Mouse (Mus musculus): ENCODE measurements at regions not wholly inside any gene's neighbourhood (a gene's known extent, or its start where the extent isn't known, plus 50 kb on each side); places are given as distances from the start of the nearest gene placed in this dataset.

DNA sequence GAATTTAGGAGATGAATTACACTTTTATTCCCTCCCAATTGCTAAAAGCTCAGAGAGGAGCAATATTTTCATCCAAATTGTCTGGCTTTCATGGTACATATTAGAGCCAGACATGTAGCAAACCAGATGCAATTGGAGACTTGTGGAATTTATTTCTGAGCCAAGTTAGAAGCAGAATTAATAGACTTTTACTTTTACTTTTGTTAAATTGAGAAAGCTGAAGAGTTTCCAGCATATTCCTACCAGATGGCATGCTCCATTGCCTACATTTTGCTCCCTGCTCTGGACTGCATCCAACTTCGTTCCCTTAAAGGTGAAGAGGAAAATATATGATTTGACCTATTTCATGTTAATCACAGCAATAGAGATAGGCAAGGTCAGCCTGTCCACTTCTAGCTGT lies 646.4 kb upstream of the Slit2 start:
- no peak for DNase-seq (ENCODE audit: low read depth)

DNA sequence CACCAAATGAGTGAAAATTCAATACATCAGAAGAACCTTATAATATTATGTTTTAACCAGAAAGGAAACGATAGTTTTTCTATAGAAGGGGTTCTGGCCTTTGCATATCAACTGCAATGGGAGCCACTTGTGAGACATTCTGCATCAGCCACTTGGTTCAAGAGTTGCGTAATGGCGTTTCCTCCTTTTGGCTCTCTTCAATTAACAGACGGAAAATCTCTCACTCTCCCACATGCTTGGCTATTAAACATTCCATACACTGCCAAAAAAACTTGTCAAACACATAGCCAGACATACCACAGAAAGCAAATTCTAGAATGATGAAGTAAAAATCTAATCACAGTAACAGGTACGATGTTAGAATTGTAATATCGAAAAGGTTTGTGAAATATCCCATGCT lies 643.1 kb upstream of the Slit2 start:
- no peak for DNase-seq (ENCODE audit: low read depth)

DNA sequence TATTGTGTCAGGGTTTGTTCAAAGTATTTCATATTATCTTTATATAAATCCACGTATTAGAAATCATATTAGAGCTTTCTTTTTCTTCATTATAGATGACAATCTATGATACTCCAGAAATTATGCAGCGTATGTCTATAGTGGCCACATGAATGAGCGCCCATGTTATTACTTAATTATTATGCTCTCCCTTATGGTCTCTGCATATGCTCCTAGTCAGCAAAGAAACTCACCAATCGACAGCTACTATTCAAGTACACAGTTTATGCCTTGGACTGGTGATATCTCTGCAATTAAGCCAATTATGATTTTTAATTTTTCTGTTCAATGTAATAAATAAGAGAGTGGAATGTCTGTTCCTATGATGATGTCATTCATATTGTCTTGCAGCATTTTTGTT lies 612.8 kb upstream of the Slit2 start:
- no peak for DNase-seq (ENCODE audit: low read depth)

DNA sequence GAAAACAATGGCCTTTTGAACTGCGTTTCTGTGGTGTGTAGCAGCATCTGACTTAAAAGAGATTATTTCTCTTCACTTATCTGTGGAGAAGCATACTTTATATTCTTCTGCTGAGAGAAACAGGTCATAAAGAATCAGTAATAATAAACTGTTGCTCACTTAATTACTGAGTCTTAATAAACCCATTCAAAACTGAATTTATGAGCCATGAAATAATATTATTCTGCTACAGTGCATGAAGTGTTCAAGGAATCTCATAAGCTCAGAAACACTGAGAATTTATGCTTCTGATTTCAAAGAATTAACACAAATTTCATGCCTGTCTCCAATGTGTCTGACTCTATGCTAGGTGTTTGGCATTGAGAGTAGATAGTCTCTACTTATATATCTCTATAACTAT lies 597.0 kb upstream of the Slit2 start:
- DNase-seq (ENCODE audit: low read depth): no peak

DNA sequence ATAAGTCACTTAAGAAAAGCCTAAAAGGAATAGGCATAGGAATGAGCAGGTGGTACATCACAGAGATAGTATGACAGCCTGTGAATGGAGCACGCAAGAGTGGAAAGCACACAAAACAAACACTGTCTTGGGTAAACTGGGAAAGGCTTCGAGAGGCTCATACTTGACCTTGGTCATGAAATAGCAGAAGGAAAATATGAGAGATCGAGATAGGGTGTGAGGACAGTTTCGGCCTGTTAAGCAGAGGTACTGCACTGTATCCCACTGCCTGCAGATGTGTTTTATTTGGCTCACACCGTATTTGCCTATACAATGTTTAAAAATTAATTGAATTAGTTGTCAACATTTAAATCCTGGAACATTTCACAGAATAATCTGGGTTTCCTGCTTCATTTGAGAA lies 596.2 kb upstream of the Slit2 start:
- DNase-seq (ENCODE audit: low read depth): no peak

DNA sequence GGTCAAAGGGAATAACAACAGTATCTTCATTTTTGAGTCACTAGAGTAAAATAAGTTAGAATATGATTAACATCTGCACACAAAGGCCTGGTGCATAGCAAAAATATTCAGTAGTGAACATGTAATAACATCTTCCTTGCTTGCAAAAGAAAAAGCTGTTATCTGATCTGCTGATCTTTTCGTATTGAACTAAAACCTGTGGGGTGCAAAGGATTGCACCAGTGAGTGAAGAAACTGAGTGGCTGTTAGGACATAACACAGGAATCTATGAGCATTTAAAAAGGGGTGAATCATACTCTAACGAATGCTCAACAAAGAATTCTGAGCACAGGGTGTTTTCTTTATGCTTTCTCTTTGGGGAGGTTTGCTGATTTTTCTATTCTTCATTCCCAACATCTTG lies 592.2 kb upstream of the Slit2 start:
- DNase-seq (ENCODE audit: low read depth): no peak

DNA sequence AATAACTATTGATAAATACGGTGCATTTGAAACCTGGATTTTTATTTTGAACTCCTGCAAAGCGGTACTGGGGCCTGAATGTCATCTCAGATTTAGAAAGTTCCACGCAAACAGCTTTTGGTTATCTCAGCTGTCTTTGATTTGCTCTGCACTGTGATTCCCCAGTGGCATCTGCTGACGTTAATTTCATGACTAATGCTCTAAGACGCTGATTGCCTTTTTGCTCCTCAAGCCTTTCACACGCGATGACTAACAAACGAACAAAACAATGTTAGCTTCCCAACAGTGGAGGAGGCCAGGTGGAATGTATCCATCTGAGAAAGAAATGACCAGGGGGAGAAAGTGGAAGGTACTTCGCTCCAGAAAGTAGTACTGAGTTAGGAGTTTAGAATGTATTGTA lies 586.1 kb upstream of the Slit2 start:
- no peak for DNase-seq (ENCODE audit: low read depth)

DNA sequence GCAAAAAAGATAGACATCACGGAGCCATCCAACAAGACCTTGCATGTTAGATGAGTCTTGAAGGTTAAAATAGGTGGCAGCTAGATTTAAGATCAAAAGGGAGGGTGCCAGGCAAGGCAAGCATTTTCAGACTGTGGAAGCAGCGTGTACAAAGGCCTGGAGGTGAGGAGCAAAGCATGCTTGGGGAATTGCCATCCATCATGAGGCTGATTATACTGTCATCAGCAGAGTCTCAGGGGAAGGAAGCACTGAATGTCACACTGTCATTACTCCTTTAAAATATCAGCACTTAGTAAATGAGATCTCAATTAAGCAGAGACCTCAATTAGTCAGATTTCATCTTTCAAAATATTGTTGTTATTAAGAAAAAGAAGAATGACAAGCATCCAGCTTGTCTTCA lies 561.0 kb upstream of the Slit2 start:
- DNase-seq (ENCODE audit: low read depth): no peak

DNA sequence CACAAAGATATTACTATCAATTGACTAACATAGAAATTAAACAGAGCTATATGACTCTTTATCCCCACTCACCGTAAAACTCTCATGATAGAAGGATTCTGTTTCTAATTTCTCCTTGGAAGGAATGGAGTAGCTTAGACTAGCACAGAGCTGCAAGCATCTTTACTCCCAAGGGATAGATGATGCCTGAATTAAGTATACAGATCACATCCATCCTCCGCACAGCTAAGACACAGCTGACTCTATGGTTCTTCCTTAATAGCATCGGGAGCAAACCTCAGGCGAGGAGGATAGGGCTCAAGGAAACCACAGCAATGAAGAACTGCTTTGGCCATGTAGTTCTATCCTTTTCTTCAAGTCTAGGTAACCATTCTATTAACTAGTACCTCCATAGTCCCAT lies 556.9 kb upstream of the Slit2 start:
- DNase-seq (ENCODE audit: low read depth): no peak

DNA sequence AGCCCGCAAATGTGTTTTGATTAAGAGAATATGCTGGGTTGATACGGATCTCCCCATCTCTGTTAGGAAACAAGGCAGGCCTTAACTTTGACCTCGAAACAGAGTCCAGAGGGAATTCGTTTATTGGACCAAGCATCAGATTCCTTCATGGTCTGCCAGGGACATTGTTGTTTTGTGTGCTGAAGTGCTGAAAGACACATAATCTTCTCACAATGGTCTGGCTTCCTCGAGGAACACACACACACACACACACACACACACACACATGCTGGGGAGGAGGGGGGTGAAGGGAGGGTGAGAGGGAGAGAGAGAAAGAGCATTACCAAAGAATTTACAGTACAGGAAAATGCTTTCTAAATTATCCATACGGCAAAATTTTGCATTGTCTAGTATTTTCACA lies 556.5 kb upstream of the Slit2 start:
- DNase-seq (ENCODE audit: low read depth): no peak

DNA sequence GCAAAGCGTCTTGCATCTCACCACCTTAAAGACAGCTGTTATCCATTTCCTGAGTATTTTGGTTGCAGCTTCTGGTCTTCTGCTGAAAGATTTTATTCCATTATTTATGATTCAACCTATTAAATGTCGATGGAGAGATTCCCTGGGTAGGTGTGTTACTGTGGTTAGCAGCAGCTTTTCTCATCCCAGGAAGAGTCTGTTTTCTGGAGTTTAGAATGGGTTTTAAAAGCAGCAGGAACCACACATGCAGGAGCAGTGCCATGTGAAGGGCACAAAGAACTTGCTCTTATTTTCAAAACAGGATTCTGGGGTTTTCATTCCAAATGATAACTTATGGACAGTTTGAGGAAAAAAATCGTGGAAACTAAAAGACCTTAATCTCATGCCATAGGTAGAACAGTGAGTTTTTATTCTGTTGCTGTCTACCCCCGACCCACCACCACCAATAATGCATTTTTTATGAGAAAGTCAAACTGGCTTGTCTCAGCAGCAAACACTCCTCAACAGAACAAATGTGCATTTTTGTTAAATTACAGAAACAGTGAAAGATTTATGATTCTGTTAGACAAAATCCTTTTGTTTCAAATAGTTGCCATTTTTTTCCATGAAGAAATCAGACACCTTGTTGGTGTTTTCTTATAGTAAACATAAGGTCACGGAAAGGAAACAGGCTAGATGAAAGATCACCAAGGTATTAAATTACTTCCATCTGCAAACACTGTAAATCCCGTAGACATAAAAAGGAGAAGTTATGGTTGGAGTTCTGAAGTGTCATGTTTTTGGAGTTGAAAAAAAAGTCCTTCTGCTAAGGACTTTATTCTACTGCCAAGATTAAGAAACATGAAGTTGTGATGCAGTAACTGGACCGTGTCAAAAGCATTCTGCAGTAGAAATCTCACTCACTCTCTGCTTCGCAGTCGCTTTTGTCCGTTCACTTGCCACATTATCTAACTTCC lies 553.4 kb upstream of the Slit2 start:
- DNase-seq (ENCODE audit: low read depth): no peak

DNA sequence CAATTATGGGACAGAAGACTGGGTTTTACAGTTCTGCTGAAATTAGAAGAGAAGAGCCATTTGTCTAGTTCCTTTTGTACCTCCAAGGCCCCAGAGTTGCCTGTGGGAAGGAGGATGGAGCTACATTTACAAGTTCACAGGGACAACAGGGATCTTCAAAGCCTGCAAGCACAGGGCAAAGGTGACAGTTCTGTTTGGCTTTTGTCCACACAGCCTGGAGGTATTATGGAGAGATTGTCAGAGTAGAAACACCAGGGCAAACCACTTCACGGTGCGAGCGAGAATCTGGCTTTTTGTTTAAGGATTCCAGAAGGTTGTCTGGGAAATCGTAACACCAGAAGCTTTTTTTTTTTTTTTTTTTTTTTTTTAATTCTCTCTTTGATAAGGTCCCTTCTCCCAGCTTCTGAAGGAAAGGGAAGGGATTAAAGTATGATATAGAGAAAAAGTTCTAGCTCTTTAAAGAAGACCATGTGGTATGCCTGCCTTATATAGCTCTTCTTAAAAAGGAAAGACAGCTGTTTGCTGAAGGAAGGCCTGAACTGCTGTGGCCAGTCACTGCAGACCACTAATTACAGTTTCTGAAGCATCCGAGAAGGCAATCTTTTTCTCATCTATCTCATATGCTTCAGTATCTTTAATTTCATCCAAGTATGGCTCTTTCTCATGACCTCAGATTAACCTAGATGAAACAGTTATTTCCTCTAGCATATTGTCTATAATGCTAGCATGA lies 551.2 kb upstream of the Slit2 start:
- DNase-seq (ENCODE audit: low read depth): no peak

DNA sequence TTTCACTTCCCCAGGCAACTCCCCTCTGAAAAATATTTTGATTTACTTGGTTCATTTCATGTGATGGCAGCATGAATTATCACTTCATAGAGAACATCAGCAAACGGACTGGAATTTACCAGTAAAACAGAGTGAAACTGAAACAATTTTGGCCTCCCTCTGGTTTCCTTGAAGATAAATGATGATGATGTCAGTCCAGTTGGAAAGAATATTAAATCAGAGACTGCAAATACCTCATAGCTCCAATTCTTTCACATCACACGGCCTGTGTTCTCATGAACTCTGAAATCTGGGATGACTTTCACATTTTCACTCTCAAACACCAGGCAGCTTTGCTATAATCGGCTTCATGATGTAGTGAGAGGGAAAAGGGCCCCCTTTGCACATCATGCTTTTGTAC lies 546.5 kb upstream of the Slit2 start:
- DNase-seq (ENCODE audit: low read depth): no peak

DNA sequence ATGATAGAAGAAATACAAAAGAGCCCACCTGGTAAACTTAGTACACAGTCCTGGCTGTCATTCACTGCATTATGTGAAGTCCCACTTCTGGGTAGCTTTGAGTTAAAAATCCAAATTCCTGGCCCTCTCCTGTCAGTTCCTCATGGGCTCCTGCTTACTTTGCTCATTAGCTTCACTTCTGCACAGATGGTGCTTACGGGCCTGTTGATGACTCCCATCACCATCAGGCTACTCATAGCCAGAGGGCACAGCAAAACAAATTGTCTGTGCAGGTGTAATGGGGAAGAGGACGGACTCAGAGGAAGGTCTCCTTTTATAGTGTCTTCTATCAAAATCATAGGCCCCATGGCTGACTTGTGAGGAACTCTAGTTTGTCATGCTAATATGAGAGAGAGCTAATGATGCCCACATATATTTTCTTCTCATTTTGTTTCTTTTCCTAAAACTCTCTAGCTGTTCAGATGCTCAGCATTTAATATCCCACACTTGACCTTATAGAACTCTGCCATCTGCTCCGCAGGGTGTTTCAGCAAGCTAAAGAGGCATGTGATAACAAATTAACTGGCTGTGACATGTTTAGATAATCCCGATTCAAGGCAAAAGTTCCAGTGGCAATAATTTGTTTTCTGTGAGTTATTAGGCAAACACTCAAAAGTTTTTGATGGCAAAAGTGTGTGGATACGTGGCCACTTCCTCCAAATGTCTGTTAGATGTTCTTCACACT lies 536.5 kb upstream of the Slit2 start:
- no peak for DNase-seq (ENCODE audit: low read depth)

DNA sequence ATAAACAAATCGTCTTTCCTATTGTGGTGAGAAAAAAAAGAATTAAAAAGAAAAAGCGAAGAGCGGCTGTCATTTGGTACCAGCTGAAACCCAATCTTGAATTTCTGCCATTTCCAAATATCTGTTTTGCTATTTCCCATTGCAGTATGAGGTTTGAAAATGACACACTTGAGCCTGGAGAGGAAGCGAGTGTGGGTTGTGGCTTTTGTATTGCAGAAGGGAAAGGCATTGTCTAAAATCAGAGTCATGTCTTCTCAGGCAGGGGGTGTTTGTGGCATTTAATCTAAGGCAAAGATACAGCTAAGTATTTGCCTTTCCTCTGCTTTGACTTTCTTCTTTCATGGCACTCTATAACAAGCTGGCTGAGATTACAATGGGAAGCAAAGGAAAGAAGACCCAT lies 518.1 kb upstream of the Slit2 start:
- peak; percentile 16 for DNase-seq (ENCODE audit: low read depth)

DNA sequence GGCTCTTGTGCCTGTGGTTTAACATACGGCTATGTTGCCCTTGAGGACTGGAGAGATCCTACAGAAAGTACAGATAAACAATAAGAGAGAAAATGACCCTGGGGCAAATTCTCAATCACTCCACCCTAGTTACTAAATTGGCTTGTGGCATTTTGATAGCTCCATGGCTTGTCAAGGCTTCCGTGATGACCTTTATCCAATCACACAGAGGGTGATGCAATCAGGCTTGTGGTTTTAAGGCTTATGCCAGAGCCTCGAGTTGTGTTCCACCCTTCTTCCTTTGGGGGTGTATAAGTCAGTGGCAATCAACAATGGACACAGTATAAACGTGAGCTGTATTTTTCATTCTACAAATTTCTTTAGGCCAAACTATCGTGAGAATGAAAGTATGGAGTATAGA lies 513.5 kb upstream of the Slit2 start:
- peak; percentile 14 for DNase-seq (ENCODE audit: low read depth)

DNA sequence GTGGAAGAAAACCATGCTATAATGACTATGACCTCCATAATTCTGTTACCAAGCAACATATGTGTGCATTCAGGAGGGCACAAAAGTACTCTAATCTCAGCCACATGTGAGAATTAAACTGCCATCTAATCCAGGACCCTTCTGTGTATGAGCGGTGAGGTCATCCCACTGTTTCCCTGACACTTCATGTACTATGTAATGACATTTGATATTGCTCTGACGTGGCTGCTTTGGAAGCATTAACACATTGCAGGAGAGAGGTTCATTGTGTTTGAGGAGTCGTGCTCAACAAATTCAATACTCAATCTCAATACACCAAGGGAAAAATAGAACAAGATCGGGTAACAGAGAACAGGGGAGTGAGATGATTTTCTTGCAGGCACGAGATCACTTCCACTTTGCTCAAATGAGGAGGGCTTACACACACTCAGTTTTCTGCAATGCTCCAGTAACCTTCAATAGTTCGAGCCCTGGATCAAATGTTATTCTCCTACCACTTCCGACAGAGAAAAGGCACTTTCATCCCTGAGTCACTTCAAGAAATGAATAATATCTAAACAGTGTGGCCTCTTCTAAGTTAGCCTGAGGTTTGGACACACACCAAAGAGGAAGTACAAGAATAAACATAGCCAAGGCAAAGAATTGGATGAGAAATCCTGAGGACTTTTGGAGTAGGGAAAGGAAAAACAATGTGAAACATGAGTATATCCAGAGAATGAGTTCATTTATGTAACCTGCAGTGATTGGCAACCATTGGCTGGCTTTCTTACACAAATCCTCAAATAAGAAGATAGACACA lies 510.7 kb upstream of the Slit2 start:
- no peak for DNase-seq (ENCODE audit: low read depth)

DNA sequence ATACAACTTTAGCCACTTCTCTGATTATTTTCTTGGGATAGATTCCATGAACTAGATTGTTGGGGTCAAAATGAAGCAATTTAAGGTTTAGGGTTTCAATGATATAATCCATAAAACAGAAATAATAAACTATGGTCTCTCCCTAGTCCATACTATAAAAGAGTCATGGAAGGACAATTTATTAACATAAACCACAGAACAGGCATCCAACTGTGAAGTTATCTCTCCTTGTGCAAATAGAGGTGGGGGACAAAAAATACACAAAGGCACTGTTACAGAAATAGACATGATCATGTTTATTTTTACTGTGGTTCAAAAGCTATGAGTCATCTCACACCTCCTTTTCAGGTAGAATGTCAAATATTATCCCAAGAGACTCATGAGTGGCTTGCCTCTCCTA lies 503.0 kb upstream of the Slit2 start:
- DNase-seq (ENCODE audit: low read depth): no peak

DNA sequence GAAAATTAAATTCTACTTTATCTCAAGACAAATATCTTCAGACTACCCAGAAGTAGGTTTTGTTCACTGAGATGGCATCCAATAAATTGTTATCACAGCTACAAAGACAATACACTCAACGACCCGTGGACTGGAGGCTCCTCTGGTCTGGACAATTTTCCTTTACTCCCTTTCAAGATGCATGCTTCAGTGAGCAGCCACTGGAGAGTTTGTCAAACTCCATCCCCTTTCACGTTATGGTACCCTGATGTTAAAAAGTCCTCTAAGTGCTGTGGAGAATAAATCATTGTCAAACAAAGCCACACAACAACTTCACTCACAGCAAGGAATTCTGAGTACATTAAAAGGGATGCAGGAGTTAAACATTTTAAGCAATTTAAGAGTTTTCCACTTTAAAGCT lies 486.7 kb upstream of the Slit2 start:
- DNase-seq (ENCODE audit: low read depth): no peak

DNA sequence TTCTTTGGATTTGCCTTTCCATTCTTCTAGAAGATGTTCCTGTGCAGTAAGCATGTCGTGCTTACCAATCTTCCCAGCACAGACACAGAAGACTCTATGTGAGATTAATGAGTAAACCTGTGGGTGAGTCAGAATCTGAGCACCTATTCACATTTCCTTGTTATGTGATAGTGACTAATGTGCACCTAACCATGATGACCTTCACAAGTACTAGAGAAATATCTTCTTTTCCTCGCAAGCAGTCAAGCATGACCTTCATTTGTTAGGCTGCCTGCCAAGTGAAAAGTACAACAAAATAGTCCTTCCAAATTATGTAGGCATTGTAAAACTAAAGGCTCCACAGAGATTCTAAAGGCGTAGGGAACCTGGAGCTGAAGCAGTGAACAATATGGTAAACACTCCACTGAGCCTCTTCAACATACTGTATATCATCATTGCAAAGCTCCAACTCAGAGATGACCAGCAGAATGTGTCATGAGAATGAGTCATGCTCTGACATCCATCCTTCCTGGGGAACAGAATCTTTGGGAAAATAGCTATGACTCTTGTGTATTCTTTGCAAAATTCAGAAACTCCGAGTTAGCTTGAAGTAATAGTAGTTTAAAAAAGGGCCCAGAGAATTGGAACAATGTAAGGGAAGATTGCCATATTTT lies 480.0 kb upstream of the Slit2 start:
- no peak for DNase-seq (ENCODE audit: low read depth)

DNA sequence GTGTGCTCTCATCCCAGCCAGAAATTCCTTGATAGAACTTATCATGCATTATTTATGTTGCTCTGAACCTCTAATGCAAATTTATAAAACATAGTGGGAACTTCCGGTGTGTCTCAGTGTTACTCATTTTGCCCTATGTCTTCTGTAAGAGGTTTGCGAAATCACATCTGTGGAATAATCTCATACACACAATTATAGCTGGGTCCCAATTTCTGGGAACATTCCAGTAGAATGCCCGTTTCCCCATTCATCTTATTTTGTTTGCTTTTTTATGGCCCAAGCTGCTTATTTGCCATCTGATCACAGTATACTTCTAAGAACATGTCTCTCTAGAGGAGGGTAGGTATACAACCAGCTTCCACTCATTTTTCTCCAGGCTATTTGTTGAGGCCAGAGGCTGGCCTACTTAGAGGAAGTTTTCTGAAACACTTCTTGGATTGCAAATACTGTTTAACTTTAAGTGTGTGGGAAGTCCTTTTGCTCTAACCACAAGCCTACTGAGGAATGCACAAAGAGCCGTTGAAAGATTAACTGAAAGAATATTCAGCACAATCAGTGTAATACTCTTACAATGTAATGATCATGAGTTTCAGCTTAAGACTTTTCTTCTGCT lies 474.1 kb upstream of the Slit2 start:
- DNase-seq (ENCODE audit: low read depth): no peak
